Mouse (Mus musculus) cerebellum, postnatal 25 days (tissue): Measurements from ENCODE around the gene 1700122O11Rik.
A peak's percentile ranks its signal among the peaks of the same experiment; 100 is the strongest.

Experiments used
- DNase-seq, 2 experiments: peaks; one replicate each; pipeline ENCODE4 v3.0.0; 2021; ENCODE audit warnings: mixed read lengths in 2 of 2

The 1700122O11Rik gene

GRCm38 (mm10) chr17:48027677-48028076 lies 10.4 kb downstream of the 1700122O11Rik start:
- peak in 1 of 2 experiments; percentile 10 for DNase-seq

GRCm38 (mm10) chr17:48027019-48027418 lies 11.1 kb downstream of the 1700122O11Rik start:
- DNase-seq = no peak

GRCm38 (mm10) chr17:48024045-48024444 lies 14.0 kb downstream of the 1700122O11Rik start:
- no peak for DNase-seq

- DNase-seq = no peak
Observed at GRCm38 (mm10) chr17:48019585-48019984, 18.5 kb downstream of the 1700122O11Rik start.

GRCm38 (mm10) chr17:48016566-48016965 lies 21.5 kb downstream of the 1700122O11Rik start:
- DNase-seq = no peak

- DNase-seq = no peak
Observed at GRCm38 (mm10) chr17:48012561-48012960, 25.5 kb downstream of the 1700122O11Rik start.

- DNase-seq = no peak
Observed at GRCm38 (mm10) chr17:48011105-48011504, 27.0 kb downstream of the 1700122O11Rik start.

- DNase-seq = no peak
Observed at GRCm38 (mm10) chr17:48010283-48010682, 27.8 kb downstream of the 1700122O11Rik start.

GRCm38 (mm10) chr17:48005816-48006215 lies 32.3 kb downstream of the 1700122O11Rik start:
- no peak for DNase-seq

- no peak for DNase-seq
Observed at GRCm38 (mm10) chr17:48005091-48005490, 33.0 kb downstream of the 1700122O11Rik start.

- no peak for DNase-seq
Observed at GRCm38 (mm10) chr17:48004619-48005018, 33.5 kb downstream of the 1700122O11Rik start.

GRCm38 (mm10) chr17:48002486-48002885 lies 35.6 kb downstream of the 1700122O11Rik start:
- DNase-seq = no peak

GRCm38 (mm10) chr17:48001586-48002361 lies 36.3 kb downstream of the 1700122O11Rik start:
- DNase-seq = peak; percentile 62 to 64

- no peak for DNase-seq
Observed at GRCm38 (mm10) chr17:48001157-48001556, 36.9 kb downstream of the 1700122O11Rik start.

- no peak for DNase-seq
Observed at GRCm38 (mm10) chr17:47999812-48000211, 38.3 kb downstream of the 1700122O11Rik start.

GRCm38 (mm10) chr17:47999403-47999802 lies 38.7 kb downstream of the 1700122O11Rik start:
- no peak for DNase-seq

- no peak for DNase-seq
Observed at GRCm38 (mm10) chr17:47997806-47998205, 40.3 kb downstream of the 1700122O11Rik start.

- DNase-seq = no peak
Observed at GRCm38 (mm10) chr17:47990392-47991123, 47.5 kb downstream of the 1700122O11Rik start.

GRCm38 (mm10) chr17:47989951-47990378 lies 48.1 kb downstream of the 1700122O11Rik start:
- DNase-seq = peak in 1 of 2 experiments; percentile 7

GRCm38 (mm10) chr17:47988811-47989210 lies 49.3 kb downstream of the 1700122O11Rik start:
- DNase-seq = no peak

GRCm38 (mm10) chr17:47988074-47988473 lies 50.0 kb downstream of the 1700122O11Rik start:
- no peak for DNase-seq
